Mouse (Mus musculus) ES-E14 (cell line): ENCODE results near the gene Stfa3.

Source experiments
- HCFC1 ChIP-seq: IDR thresholded peaks from 2 replicates; pipeline ENCODE4 v1.6.1; 2012; ENCODE audit warnings: low read length, inconsistent platforms, borderline replicate concordance; ENCODE audit not compliant: insufficient read depth
- MAFK ChIP-seq: IDR thresholded peaks from 2 replicates; pipeline ENCODE4 v1.6.1; 2014; ENCODE audit warnings: mild to moderate bottlenecking, low read depth, low read length, inconsistent platforms; ENCODE audit not compliant: insufficient read depth
- ZC3H11A ChIP-seq: IDR thresholded peaks from 2 replicates; pipeline ENCODE4 v1.6.1; 2012; ENCODE audit warnings: low read depth, mild to moderate bottlenecking, inconsistent platforms, low read length, borderline replicate concordance
- ZNF384 ChIP-seq: IDR thresholded peaks from 2 replicates; pipeline ENCODE4 v1.6.1; 2012; ENCODE audit warnings: low read depth, low read length, inconsistent platforms

DNA sequence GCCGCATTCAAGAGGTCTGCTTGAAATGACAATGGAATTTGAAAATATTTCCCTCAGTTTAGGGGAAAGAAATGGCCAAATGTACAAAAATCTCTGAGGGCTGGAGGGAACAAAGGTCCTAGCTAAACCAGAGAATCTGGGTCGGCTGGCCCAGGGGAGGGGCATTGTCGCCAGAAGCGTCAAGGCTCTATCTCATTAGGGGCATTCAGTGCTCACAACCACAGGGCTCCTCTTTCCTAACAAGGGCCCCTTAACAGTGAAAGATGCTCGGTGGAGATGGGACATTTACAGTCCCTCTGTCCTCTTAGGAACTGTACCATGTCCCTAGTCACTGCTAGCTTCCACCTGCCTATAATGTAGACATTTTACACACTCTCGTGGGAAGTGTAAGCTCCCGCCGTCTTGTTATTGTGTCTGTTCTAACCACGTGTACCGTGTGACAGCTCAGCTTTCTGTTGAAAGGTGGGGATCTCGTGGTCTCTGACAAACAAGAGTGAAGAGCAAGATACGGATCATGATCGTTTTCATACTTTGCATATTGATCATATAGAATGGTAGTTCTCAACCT is 16.0 kb upstream of the Stfa3 start:
- no peak for TF ChIP-seq MAFK
- no peak for TF ChIP-seq ZNF384
- no peak for TF ChIP-seq ZC3H11A
- TF ChIP-seq HCFC1, result no peak
